Mouse (Mus musculus) gastrocnemius, postnatal 25 days (tissue): ENCODE results near the gene Cetn2. TPM values are rescaled to one million over a fixed set of nuclear protein-coding genes. Genes with fewer than 3 reads are reported as not detected.

Source experiments
- DNase-seq: peaks from one replicate; pipeline ENCODE4 v3.0.0; 2022
- long read RNA-seq, 2 experiments: library from polyadenylated mRNA; stranded (forward); transcript quantifications; one replicate each; pipeline ENCODE4 v2.0.0; 2021
- total RNA-seq, 2 experiments: library from RNA; stranded (reverse); gene quantifications; 1 replicate in 1 of 2; 2 replicates in 1 of 2; pipeline ENCODE4 v1.2.3; 2021

Gene Cetn2
- total RNA-seq = 10 to 100 TPM; 23.8 to 25.9 TPM
- long read RNA-seq, experiment 1, transcript Cetn2-201 (4 exons, 1,026 nt) = minor isoform, 7 of 90 reads
- long read RNA-seq, experiment 1, transcript Cetn2-203 (5 exons, 1,286 nt) = major isoform, 79 of 90 reads
- long read RNA-seq, experiment 1, partial matches to known transcripts = 1 of 90 reads
- long read RNA-seq, experiment 1, other reads (novel, unspliced or antisense) = 3 of 90 reads
- long read RNA-seq, experiment 2, transcript Cetn2-203 (5 exons, 1,286 nt) = major isoform, 68 of 74 reads
- long read RNA-seq, experiment 2, partial matches to known transcripts = 1 of 74 reads
- long read RNA-seq, experiment 2, other reads (novel, unspliced or antisense) = 1 of 74 reads

DNA sequence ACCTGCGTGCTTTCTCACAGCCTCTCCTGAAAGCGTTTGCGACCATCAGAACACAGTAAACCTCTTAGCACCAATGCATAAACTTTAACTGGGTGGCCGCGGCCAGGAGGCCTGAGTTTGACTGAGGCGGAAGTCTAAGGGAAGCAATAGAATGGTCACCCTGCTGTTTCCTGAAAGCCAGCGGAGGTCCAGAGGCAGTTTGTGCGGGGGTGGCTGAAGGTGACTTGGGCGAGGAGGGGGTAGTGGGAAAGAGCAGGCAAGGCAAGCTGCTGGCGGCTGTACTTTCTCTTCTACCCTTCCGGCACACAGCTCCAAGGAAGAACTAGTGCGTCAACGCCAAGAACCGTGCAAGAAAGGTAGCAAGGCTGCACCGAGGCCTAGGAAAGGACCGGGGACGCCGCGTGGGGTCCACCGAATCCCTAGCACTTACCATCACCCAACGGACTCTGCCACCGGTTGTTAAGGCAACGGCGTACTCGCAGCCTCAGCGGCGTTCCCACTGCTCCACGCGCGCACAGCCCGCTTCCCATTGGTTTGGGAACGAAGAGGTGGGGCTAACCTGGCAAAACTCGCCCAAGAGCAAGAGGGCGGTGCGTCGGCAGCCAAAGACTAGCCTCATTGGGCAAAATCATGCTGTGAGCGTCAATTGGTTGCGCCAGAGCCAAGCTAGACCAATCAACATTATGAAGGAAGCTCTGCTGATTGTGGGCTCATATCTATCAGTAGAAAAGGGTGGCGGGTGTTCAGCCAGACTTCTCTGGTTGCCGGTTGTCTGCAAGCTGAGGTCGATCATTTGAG, at the start of gene Cetn2, which contains the start of gene Nsdhl:
Gene Cetn2 (minus strand): TSS at position 528 of the 798 bp plus-strand sequence.
Gene Nsdhl (plus strand): TSS at position 674 of the 798 bp plus-strand sequence.
- peak; percentile 88 for DNase-seq

DNA sequence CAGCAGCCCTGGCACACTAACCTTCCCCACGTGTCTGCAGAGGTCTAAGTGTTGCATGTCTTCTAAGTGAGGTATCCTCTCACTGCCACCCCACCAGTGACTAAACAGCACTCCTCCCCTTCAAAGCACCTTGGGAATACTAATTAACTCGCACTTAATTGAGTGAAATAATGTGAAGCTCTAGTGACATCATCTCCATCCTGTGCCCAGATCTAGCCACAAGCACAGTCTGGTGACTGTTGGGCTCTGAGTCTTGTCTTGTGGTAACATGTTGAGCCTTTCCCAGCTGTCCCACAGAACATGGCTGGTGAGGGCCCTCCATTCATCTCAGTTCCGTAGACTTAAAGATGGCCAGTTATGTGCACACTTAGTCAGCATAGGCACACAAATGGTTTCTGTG, 44.5 kb upstream of the Cetn2 start:
- no peak for DNase-seq

DNA sequence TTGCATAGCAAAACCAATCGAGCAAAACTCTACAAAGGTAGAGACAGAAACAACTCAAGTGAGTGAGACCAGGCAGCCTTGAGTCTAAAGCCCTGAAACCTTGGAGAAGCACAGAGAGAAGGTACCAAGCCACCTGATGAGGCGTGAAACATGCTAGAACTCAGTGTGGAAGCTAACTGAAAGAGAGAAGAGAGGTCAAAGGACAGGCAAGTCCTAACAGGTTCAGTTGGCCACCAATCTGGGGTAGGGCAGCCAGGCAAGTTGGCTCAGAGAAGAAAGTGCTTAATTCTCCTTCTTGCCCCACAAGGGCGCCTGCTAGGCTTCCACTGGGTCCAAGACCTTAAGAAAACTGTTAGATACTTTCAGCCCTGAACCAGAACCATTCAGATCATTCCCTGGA, 43.3 kb upstream of the Cetn2 start:
- no peak for DNase-seq

DNA sequence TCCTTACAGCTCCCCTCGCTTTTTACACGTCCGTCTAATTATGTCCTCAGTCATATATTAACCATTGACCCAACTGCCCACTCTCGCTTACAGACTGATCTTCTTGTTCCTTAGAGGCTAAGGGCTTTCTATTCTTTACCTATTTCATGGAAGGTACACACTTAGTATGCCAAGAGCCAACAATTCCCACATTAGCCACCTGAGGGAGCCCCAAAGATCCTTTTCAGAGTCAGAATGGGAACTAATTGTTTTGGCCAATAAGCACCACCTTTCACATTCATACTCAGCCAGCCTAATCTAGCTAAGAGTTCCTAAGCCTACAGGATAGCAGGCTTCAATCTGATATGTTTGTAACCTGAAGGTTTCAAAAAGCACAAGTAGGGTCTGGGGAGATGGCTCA, 42.2 kb upstream of the Cetn2 start:
- no peak for DNase-seq

DNA sequence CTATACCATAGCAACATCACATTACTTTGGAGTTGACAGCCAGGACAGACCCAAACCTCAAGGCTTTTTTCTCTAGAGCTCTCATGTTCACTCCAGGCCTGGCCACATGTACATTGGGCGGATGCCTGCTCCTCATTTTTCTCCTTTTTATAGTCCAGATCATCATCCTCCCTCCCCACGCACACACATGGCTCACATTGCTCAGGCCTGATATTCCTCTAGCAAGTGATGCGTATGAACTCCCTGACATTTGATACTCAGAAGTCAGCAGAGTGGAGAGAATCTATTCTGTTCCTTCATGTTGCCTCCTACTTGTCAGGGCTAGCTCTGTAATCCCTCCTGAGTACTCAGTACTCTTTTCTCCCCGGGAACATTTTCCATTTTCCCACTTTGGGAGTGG, 38.3 kb upstream of the Cetn2 start:
- DNase-seq = no peak

DNA sequence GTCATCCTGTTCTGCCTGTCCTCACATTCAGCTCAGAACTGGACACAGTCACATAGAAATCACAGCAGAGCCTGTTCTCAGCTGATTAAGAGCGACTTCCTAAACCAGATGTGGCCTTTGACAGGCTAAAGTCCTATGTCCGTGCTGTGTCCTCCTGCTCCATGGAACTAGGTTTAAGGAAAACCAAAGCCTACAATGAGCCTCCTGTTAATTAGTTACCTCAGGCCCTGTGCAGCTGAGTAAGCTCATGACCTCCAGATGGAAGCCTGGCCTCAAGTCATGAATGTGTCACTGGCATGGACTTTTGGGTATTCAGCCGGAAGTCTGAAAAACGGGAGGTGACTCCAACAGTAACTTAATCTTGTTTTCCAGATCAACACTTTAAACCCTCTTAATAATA, 35.3 kb upstream of the Cetn2 start:
- no peak for DNase-seq

DNA sequence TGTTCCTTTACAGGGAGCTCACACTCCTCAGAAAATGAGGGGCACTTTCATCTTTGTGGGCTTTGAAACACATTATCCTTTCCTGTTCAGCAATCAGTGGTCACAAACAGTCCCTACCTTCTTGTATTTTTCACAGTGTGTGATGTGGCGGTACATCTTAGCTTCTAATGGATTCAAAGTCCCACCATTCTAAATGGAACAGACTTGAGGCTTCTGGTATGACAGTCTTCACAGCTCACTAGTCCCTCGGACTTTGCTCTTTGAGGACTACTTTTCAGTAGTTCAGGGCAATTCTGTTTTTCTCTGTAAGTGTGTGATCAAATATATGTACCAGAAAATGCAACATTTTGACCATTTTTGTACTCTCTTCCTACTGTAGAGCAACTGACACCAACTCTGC, 3.2 kb upstream of the Cetn2 start:
- DNase-seq = no peak

DNA sequence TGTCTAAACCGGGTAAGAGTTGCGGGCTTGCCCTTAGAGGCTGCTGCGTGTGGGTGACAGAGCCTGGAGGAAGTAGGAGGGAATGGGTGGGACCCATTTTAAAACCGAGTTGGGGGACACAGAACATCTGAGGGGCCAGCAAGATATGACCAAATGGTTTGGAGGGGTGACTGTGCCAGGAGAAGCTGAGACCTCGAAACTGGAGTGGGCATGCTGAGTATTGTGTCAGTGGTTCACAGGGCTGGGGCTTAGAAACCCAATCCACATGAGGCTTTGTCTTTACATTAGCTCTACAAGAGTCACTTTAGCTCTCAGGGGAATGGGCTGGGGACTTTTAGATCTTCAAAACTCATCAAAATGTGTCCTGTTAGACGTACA, 460 bp upstream of the Cetn2 start:
- DNase-seq = no peak

DNA sequence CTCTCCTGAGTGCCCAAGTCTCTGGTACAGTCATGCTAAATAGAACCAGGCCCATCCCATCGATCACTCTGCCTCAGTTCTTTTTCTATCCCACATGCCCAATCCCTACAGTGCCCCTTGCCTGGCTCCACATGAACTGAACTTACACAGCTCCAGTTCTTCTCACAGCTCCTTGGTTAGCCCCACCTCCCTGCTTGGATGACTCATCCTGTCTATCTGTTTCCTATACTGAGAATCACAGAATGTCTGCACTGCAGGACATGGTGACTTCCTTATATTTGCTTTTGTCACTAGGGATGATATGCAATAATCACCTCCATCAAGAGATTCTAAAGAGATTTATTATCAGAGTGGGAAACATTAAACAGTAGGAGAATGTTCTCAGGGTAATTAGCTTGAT, 6.6 kb downstream of the Cetn2 start:
- DNase-seq = no peak

DNA sequence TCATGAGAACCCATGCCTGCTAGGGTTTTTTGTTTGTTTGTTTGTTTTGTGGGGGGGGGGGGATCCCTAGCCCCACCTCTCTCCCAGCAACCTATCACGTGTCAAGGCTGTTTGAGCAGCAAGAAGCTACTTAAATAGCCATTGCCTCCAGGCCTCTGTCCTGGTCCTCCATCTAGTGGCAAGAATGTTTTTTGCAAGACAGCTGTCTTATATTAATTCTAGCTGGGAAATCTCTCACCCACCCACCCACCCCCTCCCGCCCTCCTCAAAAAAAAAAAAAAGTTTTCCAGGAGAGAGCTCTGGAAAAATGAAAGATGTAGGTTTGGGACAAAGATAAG, 9.8 kb downstream of the Cetn2 start:
- no peak for DNase-seq

DNA sequence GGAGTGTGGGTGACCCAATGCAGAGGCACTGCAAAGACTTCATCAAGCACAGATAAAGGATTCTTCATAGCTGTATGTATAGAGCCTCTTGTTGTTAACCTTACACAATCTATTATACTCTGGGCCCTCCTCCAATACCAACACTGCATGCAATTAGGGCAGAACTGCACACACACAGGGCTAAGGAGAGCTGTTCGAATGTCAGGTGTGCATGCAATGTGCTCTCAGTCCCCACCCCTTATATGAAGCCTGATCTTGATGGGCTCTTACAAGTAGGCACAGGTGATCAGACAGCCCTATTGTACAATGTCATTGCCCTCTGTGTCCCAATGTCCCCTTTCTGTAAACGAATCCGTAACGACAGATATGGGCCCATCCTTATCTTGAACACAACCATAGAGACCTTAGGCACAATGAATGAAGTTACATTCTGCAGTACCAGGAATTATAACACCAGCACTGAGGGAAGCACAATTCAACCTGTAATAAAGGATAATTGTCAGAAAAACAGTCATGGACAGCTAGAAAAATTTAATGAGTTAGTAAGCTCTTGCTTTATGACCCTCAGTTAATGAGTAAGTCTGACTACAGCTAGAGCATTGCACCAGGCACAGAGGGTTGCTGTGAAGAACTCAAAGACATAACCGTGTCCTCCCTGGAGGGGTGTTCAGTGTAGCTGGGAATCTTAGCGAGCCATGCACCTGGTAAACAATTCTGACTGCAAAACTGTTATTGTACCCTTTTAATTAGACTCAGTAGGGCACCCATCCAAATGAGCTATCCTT, 10.4 kb downstream of the Cetn2 start:
- no peak for DNase-seq

DNA sequence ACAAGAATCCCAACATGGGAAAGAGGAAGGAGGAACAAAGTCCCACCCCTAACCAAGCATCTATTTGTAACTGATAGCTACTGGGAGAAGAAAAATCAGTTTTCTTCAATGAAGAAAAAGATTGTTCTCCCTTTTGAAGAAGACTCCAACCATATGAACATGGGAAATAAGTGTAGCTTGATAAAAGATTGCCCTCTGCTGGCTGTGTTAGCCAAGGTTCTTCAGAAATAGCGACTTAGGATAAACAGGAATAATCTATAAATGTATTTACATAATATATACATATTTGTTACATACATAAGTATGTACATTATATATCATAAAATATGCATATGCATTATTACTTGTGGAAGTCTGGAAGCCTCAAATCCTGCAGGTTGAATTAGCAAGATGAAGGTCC, 15.7 kb downstream of the Cetn2 start:
- DNase-seq = no peak

DNA sequence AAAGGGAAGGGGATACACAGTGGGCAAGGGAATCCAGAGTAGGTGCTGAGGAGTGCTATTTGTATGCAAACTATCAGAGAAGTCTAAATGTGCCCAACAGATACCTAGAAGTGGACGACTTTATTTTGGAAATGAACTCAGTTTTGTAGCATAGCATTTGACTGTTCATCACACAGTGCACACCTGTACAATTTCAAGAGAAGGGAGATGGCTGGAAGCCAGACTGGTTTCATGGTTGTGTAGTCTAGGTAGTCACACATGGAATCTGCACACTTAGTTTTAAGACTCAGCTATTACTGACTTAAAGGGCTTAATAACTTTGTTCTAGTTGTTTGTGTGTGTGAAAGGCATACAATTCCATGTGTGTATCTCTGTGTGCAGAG, 22.2 kb downstream of the Cetn2 start:
- no peak for DNase-seq

DNA sequence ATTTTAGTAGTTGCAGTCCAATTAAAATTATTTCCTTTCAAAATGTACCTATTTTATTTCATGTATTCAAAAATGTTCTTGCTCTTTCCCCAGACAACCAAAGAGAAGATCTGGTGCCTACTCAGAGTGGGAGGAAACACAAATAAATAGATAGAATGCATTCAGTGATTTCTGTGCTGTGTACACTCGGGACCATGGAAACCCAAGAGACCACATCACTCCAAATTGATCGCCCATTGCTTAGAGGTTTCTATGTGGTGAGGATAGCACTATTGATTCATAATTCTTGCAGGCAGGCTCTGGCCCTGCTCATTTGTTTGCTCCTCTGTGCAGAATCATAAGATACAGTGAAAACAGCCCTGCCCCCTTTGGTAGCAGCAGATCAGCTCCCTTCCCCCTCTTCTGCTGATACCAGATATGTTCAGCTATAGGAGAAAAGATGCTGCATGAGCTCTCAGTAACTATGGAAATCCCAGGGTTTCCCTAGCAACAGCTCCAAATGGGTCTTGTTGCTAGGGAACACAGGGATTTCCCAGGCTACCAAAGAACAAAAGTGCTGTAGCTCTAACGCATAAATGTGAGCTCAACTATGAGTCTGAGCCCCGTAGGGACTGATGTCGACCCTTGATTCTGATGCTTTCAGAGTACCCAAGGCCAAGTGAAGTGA, 22.7 kb downstream of the Cetn2 start:
- DNase-seq = no peak

Other genes with a start within 250 kb of the Cetn2 start
- gene Gabrq, start 93.2 kb downstream of the Cetn2 start, total RNA-seq = not detected
- gene Nsdhl, start 146 bp upstream of the Cetn2 start, total RNA-seq = 1 to 10 TPM; 4.0 to 6.1 TPM
- 1 to 10 TPM; 2.1 to 4.4 TPM for gene Zfp185, start 68.9 kb upstream of the Cetn2 start, total RNA-seq
- not detected for gene Pnma5, start 118.7 kb upstream of the Cetn2 start, total RNA-seq
- not detected for gene Pnma3, start 146.4 kb upstream of the Cetn2 start, total RNA-seq
- gene Xlr4a, start 164.1 kb upstream of the Cetn2 start, total RNA-seq = under 1 TPM in 1 of 2 experiments, not detected in 1; 0.56 TPM
- 1 to 10 TPM in 1 of 2 experiments, under 1 TPM in 1; 0.91 to 3.8 TPM for gene Xlr3a, start 178.7 kb upstream of the Cetn2 start, total RNA-seq
- gene Gm14685, start 198.6 kb upstream of the Cetn2 start, total RNA-seq = not detected
- gene Xlr5b, start 230.4 kb upstream of the Cetn2 start, total RNA-seq = not detected
- not detected for gene DXBay18, start 231.0 kb upstream of the Cetn2 start, total RNA-seq